Mouse (Mus musculus): ENCODE results near the gene Rnf141.

Gene Rnf141

DNA sequence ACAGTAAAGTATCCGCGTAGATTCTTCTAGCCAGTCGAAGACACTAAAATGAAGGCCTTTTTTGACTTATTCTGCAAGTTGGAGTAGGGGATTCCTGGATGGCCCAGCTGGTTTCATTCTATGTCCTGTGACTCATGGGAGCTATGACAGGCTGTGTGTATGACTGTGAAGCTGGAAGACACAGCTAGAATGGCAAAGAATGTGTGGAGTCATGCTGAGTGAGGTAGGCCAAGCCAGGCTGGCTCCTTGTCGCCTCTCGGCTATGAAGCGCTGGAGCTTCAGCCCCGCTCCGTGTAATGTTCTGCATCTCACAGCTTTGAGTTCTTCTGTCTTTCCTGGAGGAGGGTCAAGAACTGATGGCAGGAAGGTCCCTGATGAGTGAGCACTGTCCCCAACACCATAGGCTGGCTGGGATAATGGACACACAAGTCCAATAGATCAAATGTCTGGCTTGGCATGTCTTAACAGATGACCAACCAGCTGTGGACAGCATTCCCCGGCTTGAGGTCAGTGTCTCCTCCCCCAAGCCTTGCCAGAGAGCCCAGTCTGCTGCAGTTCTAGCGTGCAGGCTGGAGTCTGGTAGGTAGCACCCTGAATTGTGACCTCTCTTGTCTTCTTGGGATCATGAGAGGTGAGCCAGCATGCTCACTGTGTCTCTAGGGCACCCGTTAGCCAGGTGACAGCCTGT, 46.4 kb downstream of the Rnf141 start:
- H3K4me1 ChIP-seq (replicated peaks; ENCODE audit: low read depth, low read length), result peaks cover 6% of the 10 kb centered on the region; the same call in 1 of the 2 replicates
- TF ChIP-seq POU5F1 (IDR thresholded peaks at IDR 0.05; ENCODE audit: borderline replicate concordance, low read length) (no peak), CTCF (conservative IDR thresholded peaks at IDR 0.05; ENCODE audit: low read length) (no peak), NANOG (IDR thresholded peaks at IDR 0.05; ENCODE audit: borderline replicate concordance, low read length) (no peak)
- H3K9me3 ChIP-seq (ENCODE audit: low read length), result no peaks in the 10 kb centered on the region
- H3K27me3 ChIP-seq (ENCODE audit: insufficient read depth, low read length), result 0 out of 2 replicates have a peak, but pooled peaks cover 3% of the 10 kb centered on the region
- peaks cover 15% of the 10 kb centered on the region for H3K36me3 ChIP-seq (ENCODE audit: insufficient read depth, low read length)
- H3K4me3 ChIP-seq (replicated peaks; ENCODE audit: low read length), result no peak overlapping the region

DNA sequence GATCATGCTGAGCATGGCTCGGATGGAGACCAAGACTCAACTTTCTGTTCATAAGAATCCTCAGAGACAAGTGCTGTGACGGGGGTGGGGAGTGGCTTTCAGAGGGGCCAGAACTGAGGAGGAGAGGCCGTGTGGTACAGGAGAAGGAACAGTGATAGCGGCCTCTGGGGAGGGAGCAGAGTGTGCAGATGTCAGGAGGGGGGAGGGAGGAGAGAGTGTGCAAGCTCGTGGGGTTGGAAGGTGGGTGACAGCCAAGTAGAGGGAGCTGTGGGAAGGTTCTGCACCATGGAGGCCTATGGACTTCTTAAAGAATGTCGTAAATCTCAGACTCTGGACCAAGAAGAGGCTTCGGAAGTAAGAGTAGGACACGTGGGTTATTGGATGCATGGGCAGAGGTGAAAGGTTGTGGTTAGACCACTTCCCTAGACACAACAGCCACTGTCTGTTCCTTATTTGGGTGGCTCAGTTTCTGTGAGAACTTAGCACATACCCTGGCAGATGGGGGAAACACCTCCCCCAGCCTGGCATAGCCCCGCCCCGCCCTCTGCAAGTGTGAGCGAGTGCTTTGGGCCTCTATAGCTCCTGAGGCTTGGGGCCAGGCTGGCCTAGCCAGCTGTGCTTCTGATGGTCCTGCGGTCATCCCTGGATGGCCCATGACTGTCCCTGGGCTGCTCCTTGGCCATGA, 47.7 kb downstream of the Rnf141 start:
- Histone ChIP-seq H3K9me3 (ENCODE audit: low read length) (no peaks in the 10 kb centered on the region), H3K4me3 (replicated peaks; ENCODE audit: low read length) (no peak overlapping the region), H3K4me1 (replicated peaks; ENCODE audit: low read depth, low read length) (peaks cover 6% of the 10 kb centered on the region; the same call in 1 of the 2 replicates), H3K36me3 (ENCODE audit: insufficient read depth, low read length) (peaks cover 17% of the 10 kb centered on the region), H3K27me3 (ENCODE audit: insufficient read depth, low read length) (0 out of 2 replicates have a peak, but pooled peaks cover 3% of the 10 kb centered on the region)
- no peak for TF ChIP-seq NANOG (IDR thresholded peaks at IDR 0.05; ENCODE audit: borderline replicate concordance, low read length)
- no peak for TF ChIP-seq POU5F1 (IDR thresholded peaks at IDR 0.05; ENCODE audit: borderline replicate concordance, low read length)
- TF ChIP-seq CTCF (conservative IDR thresholded peaks at IDR 0.05; ENCODE audit: low read length), result no peak

DNA sequence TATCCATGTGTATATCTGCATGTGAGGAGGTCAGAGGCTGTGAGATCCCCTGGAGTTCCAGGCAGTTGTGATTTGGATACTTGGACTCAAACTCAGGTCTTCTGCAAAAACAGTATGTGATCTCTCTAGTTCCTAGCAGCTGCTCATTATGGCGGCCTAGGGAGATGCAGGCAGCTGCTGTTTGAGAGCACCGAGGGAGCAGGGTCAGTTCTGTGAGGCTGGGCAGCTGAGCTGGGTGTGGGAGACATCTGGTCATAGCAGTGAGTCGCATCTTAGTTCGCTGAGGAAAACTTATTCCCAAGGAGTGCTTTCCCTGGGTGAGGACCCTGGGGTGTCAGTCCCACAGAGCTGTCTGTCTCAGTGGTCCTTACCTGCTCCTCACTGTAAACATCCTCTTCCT, 49.5 kb downstream of the Rnf141 start:
- TF ChIP-seq NANOG (IDR thresholded peaks at IDR 0.05; ENCODE audit: borderline replicate concordance, low read length) (no peak), POU5F1 (IDR thresholded peaks at IDR 0.05; ENCODE audit: borderline replicate concordance, low read length) (no peak)
- Histone ChIP-seq H3K9me3 (ENCODE audit: low read length) (no peaks in the 10 kb centered on the region), H3K36me3 (ENCODE audit: insufficient read depth, low read length) (peaks cover 22% of the 10 kb centered on the region), H3K27me3 (ENCODE audit: insufficient read depth, low read length) (0 out of 2 replicates have a peak, but pooled peaks cover 3% of the 10 kb centered on the region), H3K4me1 (replicated peaks; ENCODE audit: low read depth, low read length) (no peaks in the 10 kb centered on the region), H3K4me3 (replicated peaks; ENCODE audit: low read length) (no peak overlapping the region)

DNA sequence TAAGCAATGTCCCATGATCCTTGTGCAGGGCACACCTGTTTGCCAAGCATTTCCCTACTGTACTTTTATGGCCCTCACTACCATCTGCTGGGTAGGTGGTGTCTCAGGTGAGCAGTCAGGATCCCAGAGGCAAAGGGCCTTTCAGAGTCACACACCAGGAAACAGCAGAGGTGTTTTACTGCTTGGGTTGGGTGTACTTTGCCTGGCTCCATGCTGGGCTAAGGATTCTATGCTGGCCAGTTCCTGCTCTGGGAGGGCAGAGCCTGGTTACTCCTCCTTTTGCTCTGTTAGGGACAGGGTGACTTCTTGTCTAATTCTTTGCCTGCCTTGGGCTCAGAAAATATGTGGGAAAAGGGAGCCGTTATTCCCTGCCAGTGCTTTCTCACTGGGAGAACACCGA, 51.4 kb downstream of the Rnf141 start:
- no peak for TF ChIP-seq CTCF (conservative IDR thresholded peaks at IDR 0.05; ENCODE audit: low read length)
- TF ChIP-seq NANOG (IDR thresholded peaks at IDR 0.05; ENCODE audit: borderline replicate concordance, low read length), result no peak
- no peak for TF ChIP-seq POU5F1 (IDR thresholded peaks at IDR 0.05; ENCODE audit: borderline replicate concordance, low read length)

DNA sequence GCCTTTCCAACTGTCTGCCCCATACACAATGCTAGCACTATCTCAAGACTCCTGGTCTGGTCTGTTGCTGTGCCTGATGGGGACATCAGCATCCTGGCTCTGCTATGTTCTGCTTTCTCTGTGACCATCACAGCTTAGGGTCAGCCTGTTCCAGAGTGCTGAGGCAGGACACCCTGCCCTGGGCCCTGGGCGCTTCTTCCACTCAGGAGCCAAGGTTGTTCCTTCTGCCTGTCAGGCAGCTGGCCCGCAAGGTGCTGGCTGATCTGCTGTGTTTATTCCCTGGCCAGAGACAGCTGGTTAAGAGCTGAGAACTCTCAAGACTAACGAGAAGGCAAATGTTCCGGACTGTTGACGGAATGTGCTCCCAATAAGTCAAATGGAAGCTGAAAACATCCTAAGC, 52.1 kb downstream of the Rnf141 start:
- TF ChIP-seq CTCF (conservative IDR thresholded peaks at IDR 0.05; ENCODE audit: low read length) (no peak), POU5F1 (IDR thresholded peaks at IDR 0.05; ENCODE audit: borderline replicate concordance, low read length) (no peak), NANOG (IDR thresholded peaks at IDR 0.05; ENCODE audit: borderline replicate concordance, low read length) (no peak)

More for the DNA sequence above, 51.4 kb downstream of the Rnf141 start:
- H3K4me3 ChIP-seq (replicated peaks; ENCODE audit: low read length), result no peak overlapping the region
- H3K9me3 ChIP-seq (ENCODE audit: low read length), result no peaks in the 10 kb centered on the region
- no peaks in the 10 kb centered on the region for H3K27me3 ChIP-seq (ENCODE audit: insufficient read depth, low read length)
- peaks cover 25% of the 10 kb centered on the region for H3K36me3 ChIP-seq (ENCODE audit: insufficient read depth, low read length)
- H3K4me1 ChIP-seq (replicated peaks; ENCODE audit: low read depth, low read length), result no peaks in the 10 kb centered on the region

DNA sequence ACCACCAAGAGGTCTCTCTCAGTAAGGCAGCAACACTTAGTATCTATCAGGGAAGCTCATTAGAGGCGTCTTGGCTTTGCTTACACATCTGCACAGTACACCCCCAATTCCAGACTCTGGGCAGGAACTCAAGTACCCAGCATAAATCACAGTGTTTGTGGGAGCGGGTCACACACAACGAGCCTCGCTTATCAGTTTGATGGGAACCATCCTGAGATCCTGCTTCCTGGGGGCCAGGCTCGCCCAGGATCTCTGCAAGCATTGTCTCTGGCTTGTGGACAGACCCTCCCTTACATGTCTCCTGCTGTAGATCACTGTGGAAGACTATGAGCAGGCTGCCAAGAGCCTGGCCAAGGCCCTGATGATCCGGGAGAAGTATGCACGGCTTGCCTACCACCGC, 53.4 kb downstream of the Rnf141 start:
- H3K4me3 ChIP-seq (replicated peaks; ENCODE audit: low read length), result no peak overlapping the region
- no peaks in the 10 kb centered on the region for H3K4me1 ChIP-seq (replicated peaks; ENCODE audit: low read depth, low read length)
- H3K36me3 ChIP-seq (ENCODE audit: insufficient read depth, low read length), result peaks cover 25% of the 10 kb centered on the region
- H3K9me3 ChIP-seq (ENCODE audit: low read length), result no peaks in the 10 kb centered on the region
- TF ChIP-seq POU5F1 (IDR thresholded peaks at IDR 0.05; ENCODE audit: borderline replicate concordance, low read length) (no peak), CTCF (conservative IDR thresholded peaks at IDR 0.05; ENCODE audit: low read length) (no peak), NANOG (IDR thresholded peaks at IDR 0.05; ENCODE audit: borderline replicate concordance, low read length) (no peak)
- no peaks in the 10 kb centered on the region for H3K27me3 ChIP-seq (ENCODE audit: insufficient read depth, low read length)

More for the DNA sequence above, 52.1 kb downstream of the Rnf141 start:
- Histone ChIP-seq H3K4me1 (replicated peaks; ENCODE audit: low read depth, low read length) (no peaks in the 10 kb centered on the region), H3K4me3 (replicated peaks; ENCODE audit: low read length) (no peak overlapping the region), H3K9me3 (ENCODE audit: low read length) (no peaks in the 10 kb centered on the region), H3K36me3 (ENCODE audit: insufficient read depth, low read length) (peaks cover 29% of the 10 kb centered on the region), H3K27me3 (ENCODE audit: insufficient read depth, low read length) (no peaks in the 10 kb centered on the region)

DNA sequence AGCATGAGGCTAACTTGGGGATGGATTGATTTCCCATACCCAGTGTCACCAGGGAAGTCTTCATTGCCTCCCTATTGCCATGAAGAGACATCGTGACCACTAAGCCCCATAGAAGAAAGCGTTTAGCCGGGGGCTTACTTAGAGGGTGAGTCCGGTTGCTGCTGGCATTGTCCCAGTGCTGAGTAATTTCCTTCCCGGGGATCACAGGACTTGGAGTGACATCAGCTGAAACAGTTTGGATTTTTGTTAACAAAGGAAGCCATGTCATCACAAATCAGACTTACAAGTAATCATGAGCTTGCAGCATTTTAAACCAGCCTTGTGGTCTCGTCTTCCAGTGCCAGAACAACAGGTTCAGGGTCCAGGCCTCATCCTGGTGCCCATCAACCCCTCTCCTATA, 56.9 kb downstream of the Rnf141 start:
- Histone ChIP-seq H3K36me3 (ENCODE audit: insufficient read depth, low read length) (peaks cover 22% of the 10 kb centered on the region), H3K27me3 (ENCODE audit: insufficient read depth, low read length) (no peaks in the 10 kb centered on the region), H3K9me3 (ENCODE audit: low read length) (no peaks in the 10 kb centered on the region), H3K4me3 (replicated peaks; ENCODE audit: low read length) (no peak overlapping the region), H3K4me1 (replicated peaks; ENCODE audit: low read depth, low read length) (peaks cover 6% of the 10 kb centered on the region)
- TF ChIP-seq POU5F1 (IDR thresholded peaks at IDR 0.05; ENCODE audit: borderline replicate concordance, low read length), result no peak
- TF ChIP-seq CTCF (conservative IDR thresholded peaks at IDR 0.05; ENCODE audit: low read length), result no peak
- no peak for TF ChIP-seq NANOG (IDR thresholded peaks at IDR 0.05; ENCODE audit: borderline replicate concordance, low read length)

DNA sequence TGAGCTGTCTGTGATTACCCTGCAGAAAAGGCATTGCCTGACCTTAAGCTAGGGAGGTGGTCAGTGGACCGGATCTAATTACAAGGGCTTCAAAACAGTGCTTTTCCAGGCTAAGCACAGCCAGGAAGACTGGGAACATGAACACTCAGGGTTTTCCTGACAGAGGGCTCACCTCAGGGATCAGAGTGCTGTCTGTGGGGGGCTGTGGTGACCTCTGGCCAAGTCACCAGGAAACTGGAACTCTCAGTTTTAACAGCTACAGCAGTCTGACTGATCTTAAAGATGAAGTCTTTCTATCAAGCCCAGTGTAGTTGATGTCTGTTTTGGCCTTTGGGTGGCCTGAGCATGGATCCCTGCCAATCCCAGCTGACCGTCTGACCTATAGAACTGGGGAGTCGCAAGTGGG, 58.5 kb downstream of the Rnf141 start:
- Histone ChIP-seq H3K27me3 (ENCODE audit: insufficient read depth, low read length) (no peaks in the 10 kb centered on the region), H3K4me1 (replicated peaks; ENCODE audit: low read depth, low read length) (peaks cover 22% of the 10 kb centered on the region), H3K4me3 (replicated peaks; ENCODE audit: low read length) (no peak overlapping the region), H3K36me3 (ENCODE audit: insufficient read depth, low read length) (peaks cover 8% of the 10 kb centered on the region; the same call in 1 of the 2 replicates), H3K9me3 (ENCODE audit: low read length) (no peaks in the 10 kb centered on the region)
- TF ChIP-seq CTCF (conservative IDR thresholded peaks at IDR 0.05; ENCODE audit: low read length) (no peak), NANOG (IDR thresholded peaks at IDR 0.05; ENCODE audit: borderline replicate concordance, low read length) (no peak), POU5F1 (IDR thresholded peaks at IDR 0.05; ENCODE audit: borderline replicate concordance, low read length) (no peak)
